In the genomic region with DNA sequence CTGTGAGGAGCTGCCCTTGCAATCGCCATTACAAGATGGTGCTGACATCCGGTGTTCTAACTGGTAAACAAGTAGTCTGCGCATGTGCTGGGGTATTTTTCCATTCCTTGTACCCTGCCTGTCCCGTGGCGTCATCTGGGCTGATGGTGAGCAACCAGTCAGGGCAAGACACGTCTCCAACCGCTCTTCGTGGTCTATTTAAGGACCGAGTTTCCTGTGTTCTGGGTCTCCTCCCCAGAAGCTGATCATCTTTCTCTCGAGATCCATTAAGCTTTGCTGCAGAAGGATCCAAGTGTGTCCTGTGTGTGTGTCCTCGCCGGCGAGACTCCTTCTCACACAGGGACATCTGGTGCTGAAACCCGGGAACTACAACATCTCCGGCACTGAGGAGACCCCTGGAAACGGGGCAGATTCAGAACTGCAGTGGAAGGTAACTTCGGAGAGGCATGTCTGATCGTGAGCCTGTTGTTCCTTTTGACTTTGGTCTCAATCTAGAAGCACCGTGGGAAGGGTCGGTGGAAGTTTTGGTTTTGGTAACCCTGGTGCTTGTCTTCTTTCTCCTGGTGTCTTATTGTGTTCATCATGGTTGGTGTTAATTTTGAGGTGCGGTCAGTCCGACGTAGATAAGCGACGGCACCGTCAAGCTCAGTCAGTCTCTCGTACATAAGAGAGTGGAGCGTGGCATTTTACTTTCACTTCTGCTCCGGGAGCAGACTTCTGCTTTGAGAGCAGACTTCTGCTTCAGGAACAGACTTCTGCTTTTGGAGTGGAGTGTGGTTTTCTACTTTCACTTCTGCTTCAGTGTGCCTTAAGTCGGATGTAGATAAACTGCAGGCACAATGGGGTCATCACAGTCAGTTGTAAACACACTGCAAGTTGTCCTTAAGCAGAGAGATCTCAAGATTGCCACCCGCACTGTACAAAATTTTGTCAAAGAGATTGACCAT, we compare ENCODE assay signal across 28 mouse cellular contexts. TPM values are rescaled to one million over a fixed set of nuclear protein-coding genes. Genes with fewer than 3 reads are reported as not detected.
DNase-seq lines count a peak whose midpoint lies in the region; ATAC-seq and TF ChIP-seq lines count a peak whose summit lies in the region.
"Not testable (repeated sequence)": the region's sequence is repeated elsewhere in the genome, so short reads cannot be mapped to it uniquely, and the experiment has no call there.
"Had no signal": no experiment of that assay in that cellular context is flagged by ENCODE, and none has a peak within 500 bp of the region (broad histone marks: within the 10 kb centered on the region; RNA-seq: fewer than 3 reads in every experiment).

No protein-coding gene starts in this region.

- peak; percentile 95 for TF ChIP-seq EP300 in CH12.LX (IDR thresholded peaks at IDR 0.05; ENCODE audit: low read length)
- TF ChIP-seq EP300 in liver, postnatal 0 days (IDR thresholded peaks at IDR 0.05; ENCODE audit: low read depth), result not testable (repeated sequence)

- not testable (repeated sequence) for TF ChIP-seq CTCF in CH12.LX (conservative IDR thresholded peaks at IDR 0.05 in 1 of 2, IDR thresholded peaks at IDR 0.05 in 1 of 2; ENCODE audit: low read depth in 2 of 2, low read length in 2 of 2); liver, postnatal 0 days (IDR thresholded peaks at IDR 0.05; ENCODE audit: low read depth)

- peak overlapping the region; percentile 66; the same call in 1 of the 2 replicates for H3K4me2 ChIP-seq in CH12.LX (ENCODE audit: insufficient read depth, low read depth, poor library complexity, severe bottlenecking)
- H3K4me2 ChIP-seq in liver, postnatal 0 days (ENCODE audit: low read depth, low read length), result not testable (repeated sequence)

- peaks cover 13% of the 10 kb centered on the region for H3K9me3 ChIP-seq in CH12.LX (replicated peaks; ENCODE audit: low read length)
- H3K9me3 ChIP-seq in liver, postnatal 0 days (ENCODE audit: low read length), result not testable (repeated sequence)
- H3K9me3 ChIP-seq in megakaryocyte, embryonic 14.5 days, result peaks cover 27% of the 10 kb centered on the region

- H3K9ac ChIP-seq in CH12.LX (ENCODE audit: insufficient read depth, low read depth), result peak overlapping the region; percentile 43; the same call in 1 of the 2 replicates
- not testable (repeated sequence) for H3K9ac ChIP-seq in liver, postnatal 0 days (replicated peaks)

- H3K4me1 ChIP-seq in CH12.LX (ENCODE audit: control insufficient read depth in 1 of 2, insufficient read depth in 2 of 2); brown adipose tissue, adult 24 weeks (ENCODE audit: control insufficient read depth, insufficient read depth, insufficient read length, low read length); liver, postnatal 0 days (ENCODE audit: insufficient read depth); megakaryocyte, embryonic 14.5 days: not testable (repeated sequence)

- peak overlapping the region; percentile 51 to 68 (median 58) for H3K4me3 ChIP-seq in CH12.LX (replicated peaks in 1 of 3; ENCODE audit: low read depth in 2 of 3, low read length in 2 of 3, poor library complexity in 1 of 3)
- H3K4me3 ChIP-seq in brown adipose tissue, adult 24 weeks (ENCODE audit: insufficient read depth, low read depth, low read length); liver, postnatal 0 days (ENCODE audit: low read depth, low read length): not testable (repeated sequence)
- H3K4me3 ChIP-seq in megakaryocyte, embryonic 14.5 days (replicated peaks), result peak overlapping the region; percentile 76

- H3K36me3 ChIP-seq in CH12.LX (replicated peaks in 1 of 2; ENCODE audit: control insufficient read depth in 1 of 2, insufficient read depth in 1 of 2, low read length in 1 of 2); liver, postnatal 0 days (replicated peaks; ENCODE audit: insufficient read depth, low read length); megakaryocyte, embryonic 14.5 days (replicated peaks; ENCODE audit: low read length): not testable (repeated sequence)

- 74% methylated on average over 31 of the region's 31 CpGs for WGBS in liver, postnatal 0 days (ENCODE audit: insufficient replicate concordance)

- DNase-seq in 416B (ENCODE audit: low read depth) (peak; percentile 92), CH12.LX (ENCODE audit: extremely low read depth) (peak; percentile 87)
- DNase-seq in liver, postnatal 0 days, result not testable (repeated sequence)
- peak; percentile 23 for DNase-seq in thymus, postnatal 0 days (ENCODE audit: low spot score)

- peak; percentile 52; the same call in 1 of the 2 replicates for TF ChIP-seq POLR2A in CH12.LX (IDR thresholded peaks at IDR 0.05; ENCODE audit: low read depth, low read length)

- H3K79me2 ChIP-seq in CH12.LX (replicated peaks; ENCODE audit: control insufficient read depth, extremely low read depth, insufficient read depth, poor library complexity, severe bottlenecking), result not testable (repeated sequence)

- in situ Hi-C loops in CH12.LX (cut with MboI; ENCODE audit: low pct_ligation_motif_present, low pct_unique_long_range_greater_than_20kb, low sequenced_read_pairs), result not testable (repeated sequence)

- peak overlapping the region; percentile 90 for H3K27ac ChIP-seq in CH12.LX (ENCODE audit: insufficient read depth, low read depth)
- H3K27ac ChIP-seq in brown adipose tissue, adult 24 weeks (replicated peaks; ENCODE audit: low read depth, low read length), result 0 out of 2 replicates have a peak overlapping the region, but pooled peaks have one; percentile 6
- H3K27ac ChIP-seq in liver, postnatal 0 days (ENCODE audit: low read depth), result not testable (repeated sequence)

- not testable (repeated sequence) for TF ChIP-seq RAD21 in CH12.LX (IDR thresholded peaks at IDR 0.05; ENCODE audit: low read depth, low read length)

- H3K27me3 ChIP-seq in CH12.LX (replicated peaks); liver, postnatal 0 days (ENCODE audit: insufficient read depth, low read length); megakaryocyte, embryonic 14.5 days (replicated peaks): not testable (repeated sequence)

- peak; percentile 75; a peak in 3 of 4 replicates for ATAC-seq in hematopoietic stem cell, adult 5-6 weeks (replicated peaks in 1 of 2; ENCODE audit: insufficient read depth in 1 of 2, low FRiP score in 2 of 2, low TSS enrichment in 1 of 2, low read depth in 1 of 2, poor library complexity in 2 of 2, severe bottlenecking in 2 of 2)
- peak; percentile 41; the same call in 1 of the 2 replicates for ATAC-seq in liver, postnatal 0 days
- peak; percentile 94 for ATAC-seq in neutrophil, adult 5-6 weeks (ENCODE audit: extremely low read depth, insufficient number of reproducible peaks, low FRiP score, poor library complexity, severe bottlenecking)

- dilution Hi-C loops in CH12.LX (cut with MboI; ENCODE audit: extremely low pct_ligation_motif_present, extremely low pct_unique_long_range_greater_than_20kb, low sequenced_read_pairs), result not testable (repeated sequence)

TF ChIP-seq in CH12.LX, 34 proteins besides CTCF, POLR2A, EP300 and RAD21:
- TF ChIP-seq NELFE (IDR thresholded peaks at IDR 0.05; ENCODE audit: low read depth, low read length) (0 out of 2 replicates have a peak, but pooled peaks have one; percentile 29), BHLHE40 (IDR thresholded peaks at IDR 0.05; ENCODE audit: low read depth, low read length) (peak; percentile 53; the same call in 1 of the 2 replicates), ETS1 (conservative IDR thresholded peaks at IDR 0.05; ENCODE audit: low read depth, low read length) (peak; percentile 60), IRF4 (IDR thresholded peaks at IDR 0.05; ENCODE audit: low read depth, low read length) (peak; percentile 94), MEF2A (IDR thresholded peaks at IDR 0.05; ENCODE audit: borderline replicate concordance, low read depth, low read length) (peak; percentile 59; the same call in 1 of the 2 replicates), RCOR1 (conservative IDR thresholded peaks at IDR 0.05; ENCODE audit: low read depth, low read length) (peak; percentile 50; the same call in 1 of the 2 replicates), TBP (conservative IDR thresholded peaks at IDR 0.05; ENCODE audit: low read depth, low read length) (peak; percentile 81), TCF12 (IDR thresholded peaks at IDR 0.05; ENCODE audit: low read depth, low read length) (0 out of 2 replicates have a peak, but pooled peaks have one; percentile 50), MYC (IDR thresholded peaks at IDR 0.05; ENCODE audit: low read depth, low read length) (peak; percentile 69; the same call in 1 of the 2 replicates), NRF1 (IDR thresholded peaks at IDR 0.05; ENCODE audit: low read depth, low read length) (peak; percentile 60), E2F4 (IDR thresholded peaks at IDR 0.05; ENCODE audit: insufficient replicate concordance, low read depth, low read length) (0 out of 2 replicates have a peak, but pooled peaks have one; percentile 32)

RNA-seq across cellular contexts. Expression of gene Vmn2r96, which starts 14.5 kb away (rescaled TPM):
- total RNA-seq in CH12.LX (2012; rRNA removed) (0.42 and 0.59 TPM in 2 replicates), CH12.LX (2014; rRNA removed) (0.66 and 1.9 TPM in 2 replicates)
- polyA plus RNA-seq in CH12.LX (2012; ENCODE audit: insufficient read length, low read depth), result 0.84 and 1.3 TPM in 2 replicates
- not detected in 2 replicates for polyA plus RNA-seq in brown adipose tissue, adult 24 weeks (2012; ENCODE audit: insufficient read depth, insufficient read length, missing spikeins)
- 0.19 TPM in 1 of 2 replicates, not detected in the other for total RNA-seq in hematopoietic stem cell, adult 5-6 weeks (2017)
- not detected in 2 replicates for polyA plus RNA-seq in liver, postnatal 0 days (2015; fragmentation: Nextera tagmentation; extraction: Ambion mirVana)
- 0.95 TPM in 1 of 2 replicates, not detected in the other for polyA plus RNA-seq in megakaryocyte, embryonic 14.5 days (2012; ENCODE audit: insufficient read depth, low replicate concordance)
- 1.6 and 2.6 TPM in 2 replicates for total RNA-seq in neutrophil, adult 5-6 weeks (2017)
- polyA plus RNA-seq in thymus, postnatal 0 days (2015; fragmentation: Nextera tagmentation; extraction: Ambion mirVana), result 0.05 TPM in 1 of 2 replicates, not detected in the other
- total RNA-seq: adrenal gland, postnatal 36 days; ES-E14; gastrocnemius, adult 2 months; heart, postnatal 36 days; layer of hippocampus, adult 18-20 months; layer of hippocampus, postnatal 25 days; left cerebral cortex, postnatal 10 days; midbrain, postnatal 0 days had no signal
- polyA plus RNA-seq: cortical plate, adult 2 months; embryonic facial prominence, embryonic 11.5 days; forebrain, embryonic 12.5 days; gonadal fat pad, adult 2 months; heart, embryonic 14.5 days; hindbrain, embryonic 15.5 days; intestine, postnatal 0 days; limb, embryonic 12.5 days; liver, embryonic 13.5 days; midbrain, embryonic 10.5 days; midbrain, postnatal 0 days; neural tube, embryonic 14.5 days; stomach, postnatal 0 days had no signal

Comparison
In these comparisons a context has a peak if more than half of its experiments do, and no peak if none do; other contexts are left out.
1. ATAC-seq: peak in every context shown above with its lines; median percentile 94 in neutrophil, adult 5-6 weeks; 75 in hematopoietic stem cell, adult 5-6 weeks; 41 in liver, postnatal 0 days.